Mouse (Mus musculus) gastrocnemius, postnatal 4 days (tissue): ENCODE results near the gene Olfr961. TPM values are rescaled to one million over a fixed set of nuclear protein-coding genes. Genes with fewer than 3 reads are reported as not detected.

Experiments
- total RNA-seq, 2 experiments: library from RNA; stranded (reverse); gene quantifications; 2 replicates each; pipeline ENCODE4 v1.2.3; 2021

Olfr961 gene
- total RNA-seq, 2 experiments from 2014 or later, result not detected

Other genes with a start within 250 kb of the Olfr961 start
- not detected for gene Olfr952, start 217.9 kb upstream of the Olfr961 start, total RNA-seq
- not detected for gene Olfr954, start 188.4 kb upstream of the Olfr961 start, total RNA-seq
- gene Olfr955, start 173.1 kb upstream of the Olfr961 start, total RNA-seq, result not detected
- gene Olfr44, start 151.1 kb upstream of the Olfr961 start, total RNA-seq, result not detected
- not detected for gene Olfr957, start 129.3 kb upstream of the Olfr961 start, total RNA-seq
- gene Olfr958, start 91.0 kb upstream of the Olfr961 start, total RNA-seq, result not detected
- gene Olfr959, start 69.5 kb upstream of the Olfr961 start, total RNA-seq, result not detected
- 100 to 1,000 TPM; 370 to 452 TPM for gene AW551984, start 40.7 kb upstream of the Olfr961 start, total RNA-seq
- not detected for gene Olfr148, start 34.4 kb upstream of the Olfr961 start, total RNA-seq
- not detected for gene Olfr960, start 23.7 kb upstream of the Olfr961 start, total RNA-seq
- not detected for gene Olfr963, start 22.1 kb downstream of the Olfr961 start, total RNA-seq
- gene Olfr149, start 62.0 kb downstream of the Olfr961 start, total RNA-seq, result not detected
- not detected for gene Olfr965, start 66.3 kb downstream of the Olfr961 start, total RNA-seq
- gene Olfr150, start 85.9 kb downstream of the Olfr961 start, total RNA-seq, result not detected
- not detected for gene Olfr967, start 101.2 kb downstream of the Olfr961 start, total RNA-seq
- not detected for gene Olfr968, start 138.2 kb downstream of the Olfr961 start, total RNA-seq
- not detected for gene Olfr969, start 145.9 kb downstream of the Olfr961 start, total RNA-seq
- gene Olfr970, start 163.8 kb downstream of the Olfr961 start, total RNA-seq, result not detected
- not detected for gene Olfr971, start 191.8 kb downstream of the Olfr961 start, total RNA-seq
- not detected for gene Olfr972, start 221.3 kb downstream of the Olfr961 start, total RNA-seq